Mouse (Mus musculus): Measurements from ENCODE around the gene Gria2.

GRCm38 (mm10) chr3:80758363-80758762 lies 44.3 kb downstream of the Gria2 start:
- TF ChIP-seq CTCF (IDR thresholded peaks at IDR 0.05 in 2 of 3, conservative IDR thresholded peaks at IDR 0.05 in 1 of 3; ENCODE audit: control insufficient read depth in 1 of 3, insufficient read depth in 1 of 3, low read depth in 2 of 3, low read length in 3 of 3, poor library complexity in 1 of 3, severe bottlenecking in 1 of 3) (no peak), MYC (IDR thresholded peaks at IDR 0.05; ENCODE audit: low read depth, low read length) (no peak), MXI1 (IDR thresholded peaks at IDR 0.05; ENCODE audit: low read depth, low read length) (no peak), SMC3 (IDR thresholded peaks at IDR 0.05; ENCODE audit: low read depth, low read length) (no peak), EP300 (IDR thresholded peaks at IDR 0.05; ENCODE audit: low read depth in 1 of 2, low read length in 2 of 2) (no peak), TCF12 (IDR thresholded peaks at IDR 0.05; ENCODE audit: low read depth, low read length) (no peak), HCFC1 (IDR thresholded peaks at IDR 0.05; ENCODE audit: low read depth, low read length) (no peak), RAD21 (IDR thresholded peaks at IDR 0.05; ENCODE audit: low read depth, low read length) (no peak), GATA1 (IDR thresholded peaks at IDR 0.05; ENCODE audit: low read depth, low read length) (no peak), POLR2A (IDR thresholded peaks at IDR 0.05; ENCODE audit: control insufficient read depth in 1 of 2, insufficient read depth in 1 of 2, low read depth in 1 of 2, low read length in 2 of 2, poor library complexity in 1 of 2) (no peak), ZNF384 (IDR thresholded peaks at IDR 0.05; ENCODE audit: low read depth, low read length) (no peak)

Data from MEL (cell line).